Mouse (Mus musculus): ENCODE data around the gene Vmn1r217.

The Vmn1r217 gene

DNA sequence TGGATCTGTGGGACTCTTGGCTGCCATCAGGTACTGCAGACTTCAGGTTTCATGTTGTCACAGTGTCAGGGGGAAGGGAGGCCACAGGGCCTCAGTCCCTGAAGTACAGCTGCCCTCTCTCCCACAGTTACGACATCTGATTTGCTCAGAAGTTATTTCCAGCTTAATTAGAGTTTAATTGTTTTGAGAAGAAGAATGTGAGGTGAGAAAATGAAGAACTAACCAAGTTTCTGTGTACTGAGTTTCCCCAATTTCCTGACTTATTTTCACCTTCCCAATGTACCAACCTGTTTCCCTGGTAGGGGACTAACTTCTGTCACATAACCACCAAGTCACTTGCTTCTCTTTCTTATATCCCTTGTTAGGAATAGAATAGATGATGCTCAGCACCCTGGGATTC is at the start of gene Vmn1r217:
TSS of gene Vmn1r217 (minus strand) at position 101 of the 400 bp plus-strand sequence.
- WGBS = 77% methylated on average over 1 of the region's 1 CpGs

DNA sequence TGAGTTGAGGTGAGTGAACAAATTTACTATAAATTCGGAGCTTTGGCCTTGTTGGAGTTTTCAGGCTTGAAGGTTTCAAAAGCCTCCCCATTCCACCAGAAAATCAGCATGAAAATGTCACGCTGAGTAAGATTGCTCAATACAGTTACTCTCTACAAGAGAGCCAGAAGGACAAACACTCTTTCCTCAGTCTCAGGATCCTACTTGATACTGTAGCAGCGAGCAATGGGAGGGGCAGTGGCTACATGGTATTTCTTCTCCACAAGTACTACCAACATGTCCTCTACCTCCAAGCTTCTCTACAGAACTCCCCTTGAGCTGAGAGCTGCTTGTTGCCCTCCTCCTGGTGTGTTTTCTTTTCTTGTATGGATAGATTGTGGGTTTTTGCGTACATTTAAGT is 48.4 kb upstream of the Vmn1r217 start:
- 81% methylated on average over 4 of the region's 4 CpGs for WGBS

DNA sequence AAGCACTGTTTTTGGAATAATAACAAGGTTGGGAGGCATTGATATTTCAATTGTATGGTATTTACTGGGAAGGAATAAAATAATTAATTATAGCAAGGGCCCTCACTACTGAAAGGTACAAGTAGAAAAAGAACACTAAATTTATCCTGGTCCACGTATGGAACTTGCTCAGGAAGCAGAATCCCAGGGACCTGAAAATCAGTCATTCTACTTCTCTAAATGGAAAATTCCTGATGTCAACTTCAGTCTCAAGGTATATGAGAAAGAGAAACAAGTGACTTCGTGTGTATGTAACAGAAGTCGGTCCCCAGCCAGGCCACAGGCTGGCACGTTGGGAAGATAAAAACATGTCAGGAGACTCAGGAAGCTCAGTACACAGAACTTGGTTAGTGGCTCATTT is 41.0 kb upstream of the Vmn1r217 start, which contains the start of gene Vmn1r219:
TSS of gene Vmn1r219 (plus strand) at position 301 of the 400 bp plus-strand sequence.
- WGBS = 84% methylated on average over 4 of the region's 4 CpGs

DNA sequence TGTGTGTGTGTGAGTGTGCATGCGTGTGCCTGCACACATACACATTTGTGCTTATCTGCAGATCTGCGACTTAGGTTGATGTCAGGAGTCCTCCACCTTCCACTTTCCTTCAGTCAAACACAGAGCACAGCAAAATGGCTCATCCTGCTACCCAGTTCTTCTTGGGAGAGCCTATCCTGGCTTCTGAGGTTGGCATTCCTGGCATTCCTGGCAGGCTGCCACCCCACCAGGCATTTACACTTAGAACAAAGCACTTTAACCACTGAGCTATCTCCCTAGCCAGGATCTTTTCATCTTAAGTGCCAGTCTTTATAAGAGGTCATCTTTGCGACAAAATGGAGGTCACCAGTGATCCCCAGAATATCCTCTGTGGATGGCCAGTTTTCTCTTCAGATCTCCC is 39.8 kb upstream of the Vmn1r217 start:
- 70% methylated on average over 3 of the region's 3 CpGs for WGBS

DNA sequence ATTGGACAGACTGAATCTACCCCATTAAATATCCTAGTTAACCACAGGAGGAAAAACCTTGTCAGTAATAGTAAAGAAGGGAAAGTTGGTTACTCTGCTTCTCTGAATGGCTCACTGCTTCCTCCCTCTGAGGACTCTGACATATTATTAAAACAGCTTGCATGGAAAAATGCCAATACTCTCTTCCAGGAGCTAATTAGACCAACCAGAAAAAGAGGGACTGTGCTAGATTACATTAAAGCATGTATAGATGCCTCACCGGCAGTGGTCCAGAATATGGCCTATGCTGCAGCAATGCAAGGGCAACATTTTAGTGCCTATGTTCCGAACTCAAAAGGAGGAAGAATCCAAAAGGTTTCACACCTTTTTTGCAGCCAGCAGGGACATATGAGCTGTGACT is 20.9 kb upstream of the Vmn1r217 start:
- 48% methylated on average over 2 of the region's 2 CpGs for WGBS

DNA sequence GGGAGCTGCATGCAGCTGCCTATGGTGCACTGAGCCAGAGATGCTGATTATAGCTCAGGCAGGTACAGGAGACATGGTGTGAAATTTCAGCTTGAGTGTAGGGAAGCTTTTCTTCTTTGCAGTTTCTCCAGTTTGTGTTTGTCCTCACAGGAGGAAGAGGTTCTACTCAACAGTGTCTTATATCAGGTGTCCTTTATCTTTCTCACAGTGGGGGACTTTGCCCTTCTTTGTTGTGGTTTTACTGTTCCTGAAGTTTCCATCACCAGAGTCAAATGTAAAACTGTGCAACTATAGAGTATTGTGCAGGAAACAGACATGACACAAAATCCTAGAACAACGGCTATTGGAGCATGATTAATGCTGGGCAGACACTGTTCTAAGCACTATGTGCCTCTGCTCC is 15.5 kb upstream of the Vmn1r217 start:
- WGBS = 70% methylated on average over 1 of the region's 1 CpGs

DNA sequence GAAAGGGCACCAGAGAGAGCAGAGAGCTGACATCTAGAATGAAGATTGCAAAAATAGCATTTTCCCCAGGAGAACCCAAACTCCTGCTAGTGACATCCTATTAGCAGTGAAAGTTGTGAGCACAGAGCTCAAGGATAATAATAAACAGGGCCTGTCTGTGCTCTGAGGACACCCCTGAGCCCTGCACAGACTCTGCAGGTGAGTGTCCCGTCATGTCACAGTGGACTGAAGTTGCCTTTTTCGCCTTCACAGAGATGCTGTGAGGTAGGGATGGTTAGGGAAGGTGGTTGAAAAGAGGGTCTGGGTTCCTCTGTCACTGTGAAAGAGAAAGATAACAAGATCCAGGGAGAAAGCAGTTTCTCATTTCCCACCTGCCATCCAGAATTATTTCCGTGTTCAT is 15.1 kb upstream of the Vmn1r217 start, which contains the start of gene Vmn1r218:
TSS of gene Vmn1r218 (plus strand) at position 57 of the 400 bp plus-strand sequence.
- 79% methylated on average over 3 of the region's 3 CpGs for WGBS

DNA sequence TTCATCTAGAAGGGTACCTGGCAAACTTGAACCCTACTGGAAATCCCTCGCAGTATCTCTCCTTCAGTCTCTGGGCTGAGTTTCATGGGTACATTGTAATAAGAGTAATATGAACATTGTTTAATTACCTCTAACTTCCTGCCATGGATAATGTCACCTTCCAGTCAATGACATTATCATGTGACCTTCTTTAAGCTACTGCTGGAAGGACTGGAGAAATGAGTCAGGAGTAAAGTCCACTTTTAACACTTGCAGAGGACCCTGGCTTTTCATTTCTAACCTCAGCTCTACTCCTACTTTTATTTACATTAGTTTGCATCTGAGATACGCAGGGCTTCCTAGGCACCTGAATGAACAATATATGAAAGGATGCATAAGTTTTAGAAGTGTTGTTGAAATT is 2.6 kb upstream of the Vmn1r217 start:
- 83% methylated on average over 2 of the region's 2 CpGs for WGBS

DNA sequence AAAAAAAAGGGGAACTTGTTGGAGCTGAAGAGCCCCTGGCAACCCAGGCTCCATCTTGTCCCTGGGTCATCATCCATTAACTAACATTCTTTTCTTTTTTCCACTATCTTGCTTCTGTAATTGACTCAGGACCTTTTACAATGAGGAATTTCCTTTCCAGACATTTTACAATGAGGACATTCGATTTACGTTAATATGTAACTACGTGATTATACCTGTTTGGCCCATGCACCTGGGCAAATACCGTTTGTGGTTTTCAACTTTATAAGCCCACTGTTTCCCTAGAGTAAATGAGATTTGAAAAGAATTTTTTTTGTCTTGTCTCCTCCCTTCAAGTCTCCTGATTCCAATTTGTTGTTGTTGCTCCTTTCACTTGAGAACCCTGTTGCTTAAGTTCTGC is 23.6 kb downstream of the Vmn1r217 start:
- 93% methylated on average over 4 of the region's 4 CpGs for WGBS

DNA sequence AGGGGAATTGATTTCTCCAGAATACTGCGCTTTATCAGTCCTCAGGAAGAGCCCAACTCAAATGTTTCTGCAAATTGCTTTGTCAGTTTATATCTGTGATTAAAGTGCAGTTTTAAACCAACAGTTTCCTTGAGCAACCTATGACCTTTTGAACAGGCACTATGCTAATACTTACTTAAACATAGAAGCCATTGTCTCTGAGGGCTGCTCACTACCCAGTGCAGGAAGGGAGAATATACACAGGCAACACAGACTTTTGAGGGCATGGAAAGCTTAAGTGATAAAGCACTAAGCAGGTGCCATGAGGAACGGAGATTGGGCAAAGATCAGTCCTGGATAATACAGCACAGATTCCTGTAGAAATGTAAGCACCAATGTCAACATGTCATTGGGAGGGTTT is 48.7 kb downstream of the Vmn1r217 start:
- WGBS = 84% methylated on average over 2 of the region's 2 CpGs

DNA sequence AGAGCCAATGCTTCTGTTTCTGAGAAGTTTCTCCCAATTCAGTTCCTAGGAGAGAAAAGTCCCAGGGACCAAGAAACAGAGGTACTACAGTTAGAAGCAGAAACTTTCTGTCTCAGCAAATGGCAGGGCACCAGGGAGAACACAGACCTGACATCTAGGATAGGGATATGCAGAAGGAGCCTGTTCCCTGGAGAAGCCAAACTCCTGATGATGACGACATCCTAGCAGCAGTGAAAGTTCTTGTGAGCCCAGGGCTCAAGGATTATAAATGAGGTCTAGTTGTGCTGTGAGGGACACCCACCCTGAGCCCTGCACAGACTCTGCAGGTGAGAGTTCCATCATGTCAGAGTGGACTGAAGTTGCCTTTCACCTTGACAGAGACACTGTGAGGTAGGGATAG is 50.3 kb downstream of the Vmn1r217 start, which contains the start of gene Vmn1r215:
TSS of gene Vmn1r215 (plus strand) at position 301 of the 400 bp plus-strand sequence.
- 77% methylated on average over 1 of the region's 1 CpGs for WGBS

DNA sequence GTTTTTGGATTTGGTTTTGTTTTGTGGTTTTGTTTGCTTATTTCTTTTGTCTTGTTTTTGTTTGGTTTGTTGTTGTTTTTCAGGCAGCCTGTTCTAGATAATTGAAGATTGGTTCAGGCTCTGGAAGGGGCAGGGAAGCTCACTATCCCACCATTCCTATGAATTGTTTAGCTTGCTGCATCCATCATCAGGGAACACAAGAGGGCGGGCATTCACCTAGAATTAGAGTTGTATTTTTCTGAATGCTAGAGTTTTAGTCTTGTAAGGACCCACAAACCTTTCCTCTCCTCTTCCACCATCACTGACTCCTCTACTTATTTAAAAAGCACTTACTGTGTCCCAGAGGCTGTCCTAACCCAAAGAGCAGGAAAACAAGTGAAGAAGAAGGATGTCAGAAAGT is 60.2 kb downstream of the Vmn1r217 start:
- 54% methylated on average over 1 of the region's 1 CpGs for WGBS

Data from cerebral cortex, adult 2 months (tissue).